Mouse (Mus musculus) inflammation-experienced regulatory T-cells (primary cell): ENCODE results near the gene Ttc3. TPM values are rescaled to one million over a fixed set of nuclear protein-coding genes. Genes with fewer than 3 reads are reported as not detected.

Experiments
- polyA plus RNA-seq, 2 experiments: library from polyadenylated mRNA; unstranded; fragments of 100-300 nt; shearing (Covaris generic); gene quantifications; one replicate each; pipeline ENCODE4 v1.2.1; 2017

Gene Ttc3
- polyA plus RNA-seq, result 10 to 100 TPM; 76.5 to 90.2 TPM

GRCm38 (mm10) chr16:94370173-94370914, at the start of gene Ttc3:
TSS of gene Ttc3 (plus strand) at chr16:94370618.

GRCm38 (mm10) chr16:94327781-94328711, 42.4 kb upstream of the Ttc3 start, which contains the start of gene Ripply3:
TSS of gene Ripply3 (plus strand) at chr16:94328420.

GRCm38 (mm10) chr16:94371301-94371931, 998 bp downstream of the Ttc3 start, which contains the start of gene Pigp:
TSS of gene Pigp (minus strand) at chr16:94371842.

Other genes starting within 250 kb of the Ttc3 start
- gene Hlcs, start 57.0 kb upstream of the Ttc3 start, polyA plus RNA-seq, result 10 to 100 TPM; 16.9 to 17.1 TPM
- 1 to 10 TPM; 1.0 to 3.4 TPM for gene Ripply3, start 42.2 kb upstream of the Ttc3 start, polyA plus RNA-seq
- gene Pigp, start 1.2 kb downstream of the Ttc3 start, polyA plus RNA-seq, result 100 to 1,000 TPM in 1 of 2 experiments, 10 to 100 TPM in 1; 98.8 to 103 TPM
- 10 to 100 TPM; 74.4 to 77.8 TPM for gene Vps26c, start 156.2 kb downstream of the Ttc3 start, polyA plus RNA-seq
- gene Dyrk1a, start 199.4 kb downstream of the Ttc3 start, polyA plus RNA-seq, result 10 to 100 TPM; 34.8 to 40.2 TPM